Mouse (Mus musculus): Measurements from ENCODE around the gene Cdkl5.

- TF ChIP-seq ZNF384 (IDR thresholded peaks at IDR 0.05; ENCODE audit: low read depth, low read length) (no peak), CHD2 (IDR thresholded peaks at IDR 0.05; ENCODE audit: low read depth, low read length) (no peak), HCFC1 (IDR thresholded peaks at IDR 0.05; ENCODE audit: borderline replicate concordance, insufficient read depth, low read length) (no peak), ZC3H11A (IDR thresholded peaks at IDR 0.05; ENCODE audit: borderline replicate concordance, low read depth, low read length) (no peak), MAFK (IDR thresholded peaks at IDR 0.05; ENCODE audit: insufficient read depth, low read depth, low read length) (no peak)
Measured at GRCm38 (mm10) chrX:160886301-160886700, 108.2 kb downstream of the Cdkl5 start.
